Mouse (Mus musculus) lung, embryonic 14.5 days (tissue): Measurements from ENCODE around the gene Pou2af1. TPM values are rescaled to one million over a fixed set of nuclear protein-coding genes. Genes with fewer than 3 reads are reported as not detected.

Experiments
- ATAC-seq: fragments of 200-750 bp; cut with Nextera tagmentation; 2 replicates; pipeline ENCODE4 v1.8.0; 2017; ENCODE audit warnings: mild to moderate bottlenecking, moderate TSS enrichment, moderate library complexity; ENCODE audit not compliant: insufficient read depth
- DNase-seq: peaks from one replicate; pipeline ENCODE4 v3.0.0-alpha.2; 2015
- H3K27ac ChIP-seq: fragments of 300-500 bp; sonication (generic); 2 replicates; pipeline ENCODE4 v1.5.1; 2014; ENCODE audit warnings: low read depth, mild to moderate bottlenecking, moderate library complexity
- H3K27me3 ChIP-seq: fragments of 300-500 bp; sonication (generic); 2 replicates; pipeline ENCODE4 v1.6.1; 2014; ENCODE audit warnings: low read length, control low read depth; ENCODE audit not compliant: insufficient read depth
- H3K36me3 ChIP-seq: fragments of 300-500 bp; sonication (generic); 2 replicates; pipeline ENCODE4 v1.6.1; 2014; ENCODE audit warnings: control low read depth; ENCODE audit not compliant: insufficient read depth
- H3K4me1 ChIP-seq: fragments of 300-500 bp; sonication (generic); 2 replicates; pipeline ENCODE4 v1.6.1; 2014; ENCODE audit warnings: antibody characterized with exemption, control low read depth; ENCODE audit not compliant: insufficient read depth
- H3K4me2 ChIP-seq: fragments of 300-500 bp; sonication (generic); 2 replicates; pipeline ENCODE4 v1.6.1; 2014; ENCODE audit warnings: mild to moderate bottlenecking
- H3K4me3 ChIP-seq: fragments of 300-500 bp; sonication (generic); 2 replicates; pipeline ENCODE4 v1.5.1; 2014; ENCODE audit warnings: low read depth, low read length
- H3K9ac ChIP-seq: fragments of 300-500 bp; sonication (generic); 2 replicates; pipeline ENCODE4 v1.6.1; 2014
- H3K9me3 ChIP-seq: fragments of 300-500 bp; sonication (generic); 2 replicates; pipeline ENCODE4 v1.6.1; 2016; ENCODE audit warnings: low read depth, low read length, control low read depth
- CTCF ChIP-seq: IDR thresholded peaks from 2 replicates; pipeline ENCODE4 v1.5.1; 2016; ENCODE audit warnings: antibody characterized with exemption, low read depth
- WGBS: fragments of 180-500 bp; shearing (Covaris S2); extraction: QIAGEN DNeasy Blood & Tissue Kit; methylation state at CpG from one replicate; pipeline ENCODE4 v1.1.7; 2014; 5-methylcytosine and 5-hydroxymethylcytosine counted together
- polyA plus RNA-seq: library from polyadenylated mRNA; unstranded; fragments of >200 nt; fragmentation: Nextera tagmentation; extraction: Ambion mirVana; gene quantifications from 2 replicates; pipeline ENCODE4 v1.2.1, GENCODE M21; 2014

The Pou2af1 gene
- polyA plus RNA-seq, 1 experiment from 2014 or later: not detected

DNA sequence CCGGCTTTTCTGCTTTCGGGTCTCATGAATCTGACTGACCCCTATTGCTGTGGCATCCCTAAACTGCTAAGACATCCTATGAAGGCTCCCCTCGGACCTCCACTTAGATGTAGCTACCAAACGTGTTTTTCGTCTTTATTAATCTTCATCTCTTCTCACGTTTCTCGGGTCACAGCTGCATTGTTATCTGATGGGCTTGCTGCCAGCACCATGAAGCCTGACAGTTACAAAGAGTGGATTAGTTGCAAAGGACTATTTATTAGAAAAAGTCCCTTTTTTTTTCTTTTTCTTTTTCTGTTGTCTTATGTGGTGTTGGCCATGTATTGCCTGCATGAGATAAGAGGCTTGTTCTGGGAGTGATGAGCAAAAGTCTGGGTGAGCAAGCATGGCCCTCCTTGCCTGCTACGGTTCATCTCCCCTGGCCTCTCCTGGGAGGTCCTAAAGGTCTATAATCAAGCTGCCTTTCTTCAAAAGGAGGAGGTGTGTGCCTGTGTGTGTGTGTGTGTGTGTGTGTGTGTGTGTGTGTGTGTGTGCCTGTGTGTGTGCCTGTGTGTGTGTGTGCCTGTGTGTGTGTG is 38.5 kb upstream of the Pou2af1 start:
- Histone ChIP-seq H3K4me2 (no peak overlapping the region), H3K9me3 (no peaks in the 10 kb centered on the region), H3K4me3 (no peak overlapping the region), H3K36me3 (no peaks in the 10 kb centered on the region), H3K27ac (no peak overlapping the region), H3K4me1 (no peaks in the 10 kb centered on the region; the same call in 1 of the 2 replicates), H3K9ac (no peak overlapping the region), H3K27me3 (no peaks in the 10 kb centered on the region)
- WGBS: 16% methylated on average over 8 of the region's 8 CpGs
- peak; percentile 82 for DNase-seq
- TF ChIP-seq CTCF: no peak
- peak; percentile 75 for ATAC-seq

DNA sequence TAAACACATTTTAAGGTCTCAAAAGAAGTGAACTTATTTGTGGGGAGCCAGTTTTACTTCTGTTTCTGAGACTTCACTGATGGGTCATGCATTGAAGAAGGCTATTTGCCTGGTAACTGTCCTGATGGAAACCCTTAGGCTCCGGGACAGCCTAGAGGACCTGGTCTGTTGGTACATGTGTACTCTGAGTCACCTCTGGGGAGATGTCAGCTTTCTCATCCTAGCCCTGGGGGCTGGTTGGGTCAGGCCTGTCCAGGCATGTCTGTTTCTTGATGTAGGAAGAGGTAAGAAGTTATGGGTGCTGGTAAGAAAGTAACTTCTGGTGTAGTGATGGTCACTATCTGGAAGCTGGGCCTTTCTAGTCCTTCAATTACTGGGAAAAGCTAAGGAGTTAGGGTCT is 37.8 kb upstream of the Pou2af1 start:
- H3K4me1 ChIP-seq: no peaks in the 10 kb centered on the region; the same call in 1 of the 2 replicates
- H3K9ac ChIP-seq: no peak overlapping the region
- H3K27ac ChIP-seq: no peak overlapping the region
- no peak for DNase-seq
- no peaks in the 10 kb centered on the region for H3K36me3 ChIP-seq
- no peak for ATAC-seq
- WGBS: 91% methylated on average over 1 of the region's 1 CpGs
- no peak overlapping the region for H3K4me2 ChIP-seq
- no peak overlapping the region for H3K4me3 ChIP-seq
- no peaks in the 10 kb centered on the region for H3K27me3 ChIP-seq
- no peak for TF ChIP-seq CTCF
- H3K9me3 ChIP-seq: no peaks in the 10 kb centered on the region

DNA sequence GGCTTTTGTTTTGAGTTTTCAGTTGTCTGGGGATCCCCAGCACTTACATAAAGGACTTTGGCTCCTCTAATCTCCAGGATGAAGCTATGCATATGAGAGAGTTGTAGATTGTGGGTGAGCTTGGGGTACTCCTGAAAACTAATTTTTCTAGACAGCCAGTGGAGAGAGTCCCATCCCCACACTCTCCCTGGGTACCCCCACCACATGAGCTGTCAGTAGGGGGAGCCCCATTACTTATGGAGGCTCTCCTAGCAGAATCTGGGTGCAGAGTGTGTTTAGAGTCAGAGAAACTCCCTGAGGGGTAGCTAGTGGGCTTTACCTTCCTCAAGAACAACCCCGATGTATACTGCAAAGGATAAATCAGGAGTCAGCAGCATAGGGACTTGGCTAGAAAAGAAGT is 35.2 kb upstream of the Pou2af1 start:
- no peak for DNase-seq
- H3K4me2 ChIP-seq: no peak overlapping the region
- H3K4me1 ChIP-seq: no peaks in the 10 kb centered on the region; the same call in 1 of the 2 replicates
- TF ChIP-seq CTCF: no peak
- H3K27ac ChIP-seq: no peak overlapping the region
- no peak overlapping the region for H3K9ac ChIP-seq
- no peaks in the 10 kb centered on the region for H3K27me3 ChIP-seq
- H3K4me3 ChIP-seq: no peak overlapping the region
- H3K36me3 ChIP-seq: no peaks in the 10 kb centered on the region
- ATAC-seq: no peak
- 88% methylated on average over 1 of the region's 1 CpGs for WGBS
- H3K9me3 ChIP-seq: no peaks in the 10 kb centered on the region

DNA sequence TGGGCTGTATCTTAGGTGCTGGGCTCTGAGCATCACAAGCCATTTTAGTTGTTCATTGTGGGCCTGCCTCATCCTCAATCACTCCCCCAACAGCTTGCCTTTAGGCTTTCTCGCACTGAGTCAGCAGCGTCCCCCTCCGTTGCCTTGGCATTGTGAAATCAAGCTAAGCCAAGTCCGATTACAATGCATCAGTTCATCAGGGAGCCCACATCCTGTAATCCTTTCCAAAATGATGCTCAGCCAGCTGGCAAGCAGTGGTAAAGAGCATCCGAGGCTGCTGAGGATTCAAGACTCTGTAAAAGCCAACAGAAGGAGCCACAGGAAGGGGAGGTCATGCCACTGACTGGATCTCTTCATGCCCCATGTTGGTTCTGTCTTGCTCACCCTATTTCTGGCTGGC is 32.9 kb upstream of the Pou2af1 start:
- H3K27me3 ChIP-seq: no peaks in the 10 kb centered on the region
- no peak overlapping the region for H3K27ac ChIP-seq
- H3K9me3 ChIP-seq: no peaks in the 10 kb centered on the region
- H3K4me2 ChIP-seq: no peak overlapping the region
- no peak overlapping the region for H3K4me3 ChIP-seq
- TF ChIP-seq CTCF: no peak
- DNase-seq (peak; percentile 23), ATAC-seq (no peak)
- WGBS: 75% methylated on average over 5 of the region's 5 CpGs
- H3K4me1 ChIP-seq: no peaks in the 10 kb centered on the region
- no peaks in the 10 kb centered on the region for H3K36me3 ChIP-seq
- H3K9ac ChIP-seq: no peak overlapping the region

DNA sequence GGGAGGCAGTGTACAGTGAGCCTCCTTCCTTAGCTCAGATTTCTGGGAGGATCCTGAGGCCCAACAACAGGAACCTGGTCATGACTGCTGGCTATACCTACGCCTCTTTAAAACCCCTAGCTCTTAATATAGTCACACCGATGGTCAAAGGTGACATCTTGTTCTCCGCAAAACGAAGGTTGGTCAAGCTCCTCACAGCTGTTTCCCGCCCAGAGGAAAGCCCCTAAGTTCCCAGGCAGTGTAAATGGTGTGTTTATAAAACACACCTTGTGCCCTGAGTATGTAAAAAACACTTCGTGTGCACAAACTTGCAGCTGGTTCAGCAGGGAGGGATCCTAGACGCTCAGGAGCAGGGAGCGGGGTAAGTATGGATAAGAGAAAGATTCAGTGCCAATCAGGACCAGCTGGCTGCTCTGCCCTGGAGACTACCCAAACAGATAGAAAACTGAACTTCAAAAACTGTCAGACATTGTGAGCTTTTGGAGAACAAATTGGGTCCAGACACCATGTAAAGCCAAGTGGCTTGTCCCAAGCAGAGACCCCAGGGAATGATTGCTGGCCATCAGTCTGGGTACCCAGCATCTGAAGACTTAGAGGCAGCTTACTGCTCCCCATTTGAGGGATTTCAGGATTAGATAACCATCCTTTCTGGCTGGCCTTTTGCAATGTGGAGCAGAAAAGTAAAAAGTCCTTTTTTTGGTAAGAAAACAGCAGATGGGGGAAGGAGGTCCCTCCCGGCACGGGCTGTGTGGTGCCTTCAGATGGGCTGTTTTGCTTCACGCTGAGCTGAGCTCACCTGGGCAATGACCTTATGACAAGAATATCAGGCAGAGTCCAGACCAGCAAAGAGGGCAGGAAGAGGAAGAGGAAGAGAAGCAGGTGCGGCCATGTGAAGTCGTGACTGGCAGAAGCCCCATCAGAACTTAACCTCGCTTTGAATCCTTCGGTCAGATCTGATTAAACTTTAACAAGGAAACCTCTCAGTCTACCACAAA is 30.5 kb upstream of the Pou2af1 start:
- H3K9ac ChIP-seq: no peak overlapping the region
- no peak overlapping the region for H3K4me2 ChIP-seq
- DNase-seq: no peak
- TF ChIP-seq CTCF: no peak
- 69% methylated on average over 15 of the region's 15 CpGs for WGBS
- H3K4me3 ChIP-seq: no peak overlapping the region
- H3K4me1 ChIP-seq: no peaks in the 10 kb centered on the region
- no peaks in the 10 kb centered on the region for H3K27me3 ChIP-seq
- H3K27ac ChIP-seq: no peak overlapping the region
- H3K9me3 ChIP-seq: no peaks in the 10 kb centered on the region
- no peak for ATAC-seq
- no peaks in the 10 kb centered on the region for H3K36me3 ChIP-seq

DNA sequence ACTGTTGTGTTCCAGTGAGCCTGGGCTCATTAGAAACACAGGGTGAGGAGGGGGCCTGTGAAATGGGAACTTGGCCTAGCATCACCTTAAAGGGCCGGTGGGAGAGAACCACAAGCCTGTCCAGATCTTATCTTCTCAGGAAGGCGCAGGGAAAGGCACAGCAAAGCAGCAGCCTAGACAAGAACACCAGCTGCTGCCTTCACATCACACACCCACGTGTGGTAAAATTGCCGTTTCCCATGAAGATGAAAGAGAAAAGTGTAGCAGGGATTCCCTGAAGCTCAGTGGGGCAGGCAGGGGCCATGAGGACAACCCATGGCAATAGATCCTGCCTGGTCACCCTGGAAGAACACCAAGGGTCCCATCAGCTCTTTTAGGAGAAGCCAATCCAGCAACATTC is 28.1 kb upstream of the Pou2af1 start:
- H3K36me3 ChIP-seq: no peaks in the 10 kb centered on the region
- TF ChIP-seq CTCF: no peak
- H3K9me3 ChIP-seq: no peaks in the 10 kb centered on the region
- H3K4me1 ChIP-seq: no peaks in the 10 kb centered on the region
- no peak for ATAC-seq
- DNase-seq: no peak
- no peak overlapping the region for H3K4me2 ChIP-seq
- no peaks in the 10 kb centered on the region for H3K27me3 ChIP-seq
- no peak overlapping the region for H3K9ac ChIP-seq
- no peak overlapping the region for H3K4me3 ChIP-seq
- H3K27ac ChIP-seq: no peak overlapping the region
- WGBS: 55% methylated on average over 4 of the region's 4 CpGs

DNA sequence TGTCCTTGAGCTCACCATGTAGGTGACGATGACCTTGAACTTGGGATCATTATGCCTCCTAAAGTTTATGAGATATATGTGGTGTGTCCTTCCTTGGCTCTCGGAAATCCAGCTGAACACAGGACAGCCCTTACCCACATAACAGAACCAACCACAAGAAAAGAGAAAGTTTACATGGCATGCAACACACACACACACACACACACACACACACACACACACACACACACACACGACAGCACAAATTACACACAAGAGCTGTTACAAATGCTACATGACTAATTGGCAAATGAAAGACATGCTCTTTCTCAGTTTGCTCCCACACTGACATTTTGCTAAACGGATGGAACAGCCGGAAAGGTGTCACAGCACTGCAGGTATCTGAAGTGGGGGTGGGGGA is 27.6 kb upstream of the Pou2af1 start:
- no peak overlapping the region for H3K4me3 ChIP-seq
- H3K4me2 ChIP-seq: no peak overlapping the region
- H3K9ac ChIP-seq: no peak overlapping the region
- H3K27me3 ChIP-seq: no peaks in the 10 kb centered on the region
- no peak for TF ChIP-seq CTCF
- no peaks in the 10 kb centered on the region for H3K9me3 ChIP-seq
- no peaks in the 10 kb centered on the region for H3K36me3 ChIP-seq
- H3K4me1 ChIP-seq: no peaks in the 10 kb centered on the region
- H3K27ac ChIP-seq: no peak overlapping the region
- DNase-seq (no peak), ATAC-seq (no peak)
- 67% methylated on average over 5 of the region's 5 CpGs for WGBS
